Mouse (Mus musculus): ENCODE data around the gene Kcnk5.

The Kcnk5 gene

GRCm38 (mm10) chr14:20181466-20181921 lies at the start of gene Kcnk5:
Gene Kcnk5 (minus strand): TSS chr14:20181809.
- DNase-seq, result peak; percentile 95

DNA sequence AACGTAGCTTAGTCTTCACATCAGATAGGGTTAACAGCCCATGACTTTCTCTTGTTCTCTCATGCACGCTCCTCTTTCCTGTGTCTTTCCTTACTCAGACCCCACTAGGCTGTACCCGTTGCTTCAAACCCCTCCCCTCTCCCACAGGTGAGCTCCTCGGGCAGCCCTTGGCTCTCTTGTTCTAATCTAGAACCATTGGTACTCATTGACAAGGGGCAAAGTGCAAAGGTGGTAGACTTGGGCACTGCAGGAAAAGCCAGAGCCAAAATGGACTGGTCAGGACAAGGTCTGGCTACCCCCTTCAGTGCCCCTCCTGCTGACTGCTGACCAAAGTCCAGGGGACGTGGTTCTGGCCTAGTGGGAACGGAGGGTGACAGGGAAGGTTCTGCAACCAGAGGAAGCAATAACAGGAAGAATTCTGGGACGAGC lies 48.5 kb upstream of the Kcnk5 start:
- DNase-seq, result peak; percentile 85

- no peak for DNase-seq
Measured at GRCm38 (mm10) chr14:20229437-20229836, 47.8 kb upstream of the Kcnk5 start.

GRCm38 (mm10) chr14:20228336-20228735 lies 46.7 kb upstream of the Kcnk5 start:
- peak; percentile 81 for DNase-seq

GRCm38 (mm10) chr14:20226982-20227381 lies 45.4 kb upstream of the Kcnk5 start:
- DNase-seq, result peak; percentile 40

DNA sequence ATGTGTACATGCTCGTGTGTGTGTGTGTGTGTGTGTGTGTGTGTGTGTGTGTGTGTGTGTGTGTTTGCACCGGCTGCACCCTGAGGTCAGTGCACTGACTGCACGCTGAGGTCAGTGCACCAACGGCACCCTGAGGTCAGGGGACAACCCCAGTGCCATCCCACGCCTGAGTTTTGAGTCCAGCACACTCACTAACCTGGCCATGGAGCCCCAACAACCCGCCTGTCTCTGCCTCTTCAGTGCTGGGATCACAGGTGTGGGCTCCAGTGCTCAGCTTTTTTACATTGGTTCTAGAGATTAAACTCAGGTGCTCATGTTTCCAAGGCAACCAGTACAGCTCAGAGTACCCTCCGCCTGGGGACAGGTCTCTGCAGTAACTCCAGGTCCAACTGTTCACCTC lies 44.9 kb upstream of the Kcnk5 start:
- no peak for DNase-seq

DNA sequence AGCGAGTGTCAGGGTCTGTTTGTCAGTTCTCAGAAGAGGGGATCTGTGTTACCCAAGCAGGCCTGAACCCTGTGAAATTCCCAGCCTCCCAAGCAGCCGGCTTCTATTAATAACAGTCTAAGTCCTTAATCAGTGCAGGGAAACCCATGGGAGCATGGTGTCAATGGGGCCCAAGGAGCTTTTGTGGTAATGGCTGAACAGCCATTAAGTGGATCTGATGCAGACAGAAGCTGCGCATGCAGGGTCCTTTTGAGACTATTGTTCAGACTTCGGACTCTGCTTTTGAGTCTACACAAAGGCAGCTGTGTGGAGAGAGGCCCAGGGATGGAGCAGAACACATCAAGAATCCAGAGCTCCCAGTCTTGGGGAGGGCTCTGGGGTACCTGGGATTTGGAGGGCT lies 43.9 kb upstream of the Kcnk5 start:
- no peak for DNase-seq

DNA sequence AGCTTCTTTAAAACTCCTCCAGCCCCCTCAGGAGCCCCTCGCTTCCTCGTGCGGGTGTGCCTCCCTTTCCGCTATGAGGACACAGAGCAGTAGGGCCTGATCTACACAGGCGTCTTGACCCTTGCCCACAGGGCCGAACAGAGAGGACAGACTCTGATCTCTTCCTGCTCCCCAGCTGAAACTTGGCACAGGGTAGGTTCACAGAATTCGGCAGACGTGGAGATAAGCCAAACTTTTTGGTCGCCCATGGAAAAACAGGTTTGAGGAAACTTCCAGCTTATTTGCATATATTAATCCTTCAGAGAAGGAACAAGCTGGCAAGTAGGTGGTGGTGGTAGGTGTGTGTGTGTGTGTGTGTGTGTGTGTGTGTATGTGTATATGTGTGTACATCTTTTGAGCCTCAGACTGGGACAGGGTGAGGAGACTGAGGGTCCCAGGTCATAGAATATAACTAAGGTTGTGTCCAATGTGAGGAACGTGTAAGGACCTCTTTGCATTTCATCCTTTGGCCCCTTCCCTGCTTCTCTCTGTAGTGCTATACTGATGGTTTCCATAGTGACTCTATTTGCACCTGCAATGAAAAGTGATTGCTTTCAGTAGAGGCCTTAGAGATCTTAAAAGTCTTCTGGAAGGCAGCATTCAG lies 43.1 kb upstream of the Kcnk5 start:
- DNase-seq, result peak; percentile 76

GRCm38 (mm10) chr14:20224163-20224562 lies 42.6 kb upstream of the Kcnk5 start:
- DNase-seq, result peak; percentile 82

- DNase-seq, result no peak
Measured at GRCm38 (mm10) chr14:20223253-20223652, 41.6 kb upstream of the Kcnk5 start.

- no peak for DNase-seq
Measured at GRCm38 (mm10) chr14:20221083-20221482, 39.5 kb upstream of the Kcnk5 start.

DNA sequence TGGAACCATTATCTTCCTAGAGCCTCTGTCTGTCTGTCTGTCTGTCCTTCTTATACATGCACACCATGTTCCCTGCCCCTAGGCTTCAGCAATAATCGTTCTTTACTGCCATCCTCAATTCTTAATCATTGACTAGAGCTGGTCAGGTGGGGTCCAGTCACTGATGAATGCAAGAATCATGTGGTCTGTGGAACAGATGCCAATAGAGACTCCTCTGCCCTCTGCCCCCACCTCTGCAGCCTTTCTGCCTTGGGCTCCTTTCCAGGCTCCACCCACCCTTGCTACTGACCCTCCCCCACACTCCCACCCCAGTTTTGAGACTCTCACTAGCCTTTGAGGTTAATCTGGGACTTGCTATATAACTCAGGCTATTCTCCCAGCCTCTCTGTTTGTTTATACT lies 38.2 kb upstream of the Kcnk5 start:
- peak; percentile 85 for DNase-seq

DNA sequence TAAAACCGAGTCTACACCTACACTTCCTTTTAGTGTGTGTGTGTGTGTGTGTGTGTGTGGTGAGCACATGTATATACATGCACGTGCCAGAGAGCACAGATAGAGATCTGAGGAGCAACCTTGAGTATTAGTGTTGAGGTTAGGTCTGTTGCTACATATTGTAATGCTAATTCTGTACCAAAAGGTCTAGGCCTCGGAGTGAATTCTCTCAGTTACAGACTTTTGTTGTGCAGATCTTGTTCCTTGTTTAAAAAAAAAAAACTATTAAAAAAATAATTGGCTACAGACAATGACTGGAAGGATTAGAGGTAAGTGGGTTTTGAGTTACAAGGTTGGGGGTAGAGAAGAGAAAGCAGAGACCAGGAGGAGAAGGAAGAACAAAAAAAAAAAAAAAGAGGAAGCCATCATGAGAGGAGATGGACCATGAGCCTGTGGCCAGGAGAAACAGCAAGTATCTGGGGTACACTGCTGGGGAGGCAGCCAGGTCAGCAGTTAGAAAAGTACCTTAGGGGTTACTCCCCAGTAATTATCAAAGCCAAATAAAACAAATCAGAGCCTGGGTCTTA lies 35.8 kb upstream of the Kcnk5 start:
- no peak for DNase-seq

- DNase-seq, result no peak
Measured at GRCm38 (mm10) chr14:20216561-20217298, 35.1 kb upstream of the Kcnk5 start.

GRCm38 (mm10) chr14:20215826-20216225 lies 34.2 kb upstream of the Kcnk5 start:
- DNase-seq, result no peak

- DNase-seq, result no peak
Measured at GRCm38 (mm10) chr14:20214125-20214524, 32.5 kb upstream of the Kcnk5 start.

- DNase-seq, result no peak
Measured at GRCm38 (mm10) chr14:20211754-20212601, 30.4 kb upstream of the Kcnk5 start.

- DNase-seq, result no peak
Measured at GRCm38 (mm10) chr14:20209926-20210325, 28.3 kb upstream of the Kcnk5 start.

DNA sequence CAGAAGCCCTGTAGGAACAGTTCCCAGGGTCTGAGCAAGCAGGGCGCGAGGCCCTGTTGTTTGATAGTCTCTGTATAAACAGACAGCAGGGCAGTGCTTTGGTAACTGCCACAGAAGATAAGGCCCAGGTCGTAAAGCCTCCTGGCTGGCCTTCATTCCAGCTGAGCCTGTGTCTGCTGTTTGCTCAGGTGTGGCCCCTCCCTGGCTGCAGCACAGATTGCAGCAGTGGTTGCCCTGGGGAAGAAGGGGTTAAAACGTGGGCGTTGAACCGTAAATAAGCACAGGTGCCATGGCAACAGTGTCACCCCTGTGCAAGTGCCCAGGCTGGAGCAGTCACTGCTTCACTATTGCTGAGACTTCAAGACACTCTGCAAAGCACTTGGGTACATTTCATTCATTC lies 26.8 kb upstream of the Kcnk5 start:
- no peak for DNase-seq

- DNase-seq, result no peak
Measured at GRCm38 (mm10) chr14:20205747-20206146, 24.1 kb upstream of the Kcnk5 start.

DNA sequence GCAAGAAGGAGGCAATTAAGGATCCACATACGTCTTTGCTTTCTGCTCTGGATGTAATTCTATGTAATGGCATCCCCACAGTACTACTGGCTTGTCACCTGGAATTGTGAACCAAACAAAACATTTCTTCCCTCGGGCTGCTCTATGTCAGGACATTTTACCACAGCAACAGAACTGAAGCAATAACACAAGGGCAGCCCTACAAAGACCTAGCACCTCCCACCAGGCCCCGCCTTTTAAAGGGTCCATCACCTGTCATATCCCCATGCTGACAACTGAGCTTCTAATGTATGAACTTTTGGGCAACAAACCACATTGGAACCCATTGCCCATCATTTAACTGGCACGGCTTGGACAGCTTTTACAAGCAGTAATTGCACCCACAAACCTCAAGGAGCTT lies 21.7 kb upstream of the Kcnk5 start:
- DNase-seq, result no peak

DNA sequence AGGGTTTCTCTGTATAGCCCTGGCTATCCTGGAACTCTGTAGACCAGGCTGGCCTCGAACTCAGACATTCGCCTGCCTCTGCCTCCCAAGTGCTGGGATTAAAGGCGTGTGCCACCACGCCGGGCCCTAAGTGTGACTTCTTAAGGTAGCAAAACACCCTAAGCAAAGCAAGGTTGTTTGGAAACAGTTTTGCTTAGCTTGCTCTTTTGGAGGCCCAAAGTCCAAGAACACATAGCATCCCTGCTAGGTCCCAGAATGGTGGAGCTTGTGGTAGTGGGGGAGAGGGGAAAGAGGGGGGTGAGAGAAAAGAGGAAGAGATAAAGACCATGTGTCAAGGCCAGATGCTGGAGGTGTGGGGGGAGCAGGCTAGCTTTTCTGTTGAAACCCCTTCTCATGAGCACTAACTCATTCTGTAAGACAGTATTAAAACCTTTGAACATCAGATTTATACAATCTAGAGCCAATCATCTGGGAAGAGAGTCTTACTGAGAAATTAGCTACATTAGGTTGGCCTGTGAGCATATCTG lies 21.1 kb upstream of the Kcnk5 start:
- no peak for DNase-seq
